Mouse (Mus musculus) embryonic facial prominence, embryonic 15.5 days (tissue): Measurements from ENCODE around the gene Gstp2. TPM values are rescaled to one million over a fixed set of nuclear protein-coding genes. Genes with fewer than 3 reads are reported as not detected.

Experiments
- ATAC-seq: fragments of 200-750 bp; cut with Nextera tagmentation; 2 replicates; pipeline ENCODE4 v1.8.0; 2017; ENCODE audit warnings: low read depth, moderate TSS enrichment; ENCODE audit not compliant: insufficient number of reproducible peaks, low FRiP score, low TSS enrichment
- H3K27ac ChIP-seq: fragments of 300-500 bp; sonication (generic); replicated peaks from 2 replicates; pipeline ENCODE4 v1.5.1; 2015; ENCODE audit warnings: mild to moderate bottlenecking, inconsistent platforms
- H3K27me3 ChIP-seq: fragments of 300-500 bp; sonication (generic); 2 replicates; pipeline ENCODE4 v1.6.1; 2015; ENCODE audit warnings: inconsistent platforms
- H3K36me3 ChIP-seq: fragments of 300-500 bp; sonication (generic); 2 replicates; pipeline ENCODE4 v1.6.1; 2015; ENCODE audit warnings: mild to moderate bottlenecking, inconsistent platforms
- H3K4me1 ChIP-seq: fragments of 300-500 bp; sonication (generic); 2 replicates; pipeline ENCODE4 v1.6.1; 2015; ENCODE audit warnings: inconsistent platforms
- H3K4me2 ChIP-seq: fragments of 300-500 bp; sonication (generic); replicated peaks from 2 replicates; pipeline ENCODE4 v1.6.1; 2015; ENCODE audit warnings: mild to moderate bottlenecking, inconsistent platforms
- H3K4me3 ChIP-seq: fragments of 300-500 bp; sonication (generic); replicated peaks from 2 replicates; pipeline ENCODE4 v1.5.1; 2015; ENCODE audit warnings: mild to moderate bottlenecking, inconsistent platforms
- H3K9ac ChIP-seq: fragments of 300-500 bp; sonication (generic); 2 replicates; pipeline ENCODE4 v1.6.1; 2015; ENCODE audit warnings: inconsistent platforms
- H3K9me3 ChIP-seq: fragments of 300-500 bp; sonication (generic); replicated peaks from 2 replicates; pipeline ENCODE4 v1.6.1; 2016; ENCODE audit warnings: inconsistent platforms
- WGBS: fragments of 180-500 bp; shearing (Covaris S2); methylation state at CpG from one replicate; pipeline ENCODE4 v1.1.7; 2015; 5-methylcytosine and 5-hydroxymethylcytosine counted together
- polyA plus RNA-seq: library from polyadenylated mRNA; unstranded; fragments of >200 nt; fragmentation: Nextera tagmentation; extraction: Ambion mirVana; gene quantifications from 2 replicates; pipeline ENCODE4 v1.2.1, GENCODE M21; 2015

Gene Gstp2
- polyA plus RNA-seq, 1 experiment from 2014 or later: 3.7 TPM

DNA sequence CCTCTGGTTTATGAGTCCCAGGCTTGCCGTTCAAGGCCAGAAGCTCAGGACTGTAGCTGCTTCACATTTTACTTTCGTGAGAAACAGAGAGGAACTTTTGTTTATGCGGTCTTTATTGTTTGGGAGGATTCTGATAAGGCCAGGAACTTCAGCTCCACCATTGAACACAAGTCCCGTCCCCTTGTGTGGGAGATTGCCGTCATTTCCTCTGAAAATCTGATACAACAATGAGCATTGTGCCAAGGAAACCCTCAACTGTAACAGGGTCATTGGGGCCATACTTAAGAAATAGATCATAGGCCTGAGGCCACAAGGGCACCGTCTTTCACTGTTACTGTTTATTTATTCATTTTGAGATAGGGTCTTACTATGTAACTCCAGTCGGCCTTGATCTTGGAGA lies 22.6 kb downstream of the Gstp2 start:
- Histone ChIP-seq H3K27me3 (no peaks in the 10 kb centered on the region), H3K4me3 (no peak overlapping the region), H3K9me3 (no peaks in the 10 kb centered on the region), H3K4me1 (peaks cover 7% of the 10 kb centered on the region; the same call in 1 of the 2 replicates), H3K4me2 (no peak overlapping the region), H3K27ac (no peak overlapping the region), H3K36me3 (no peaks in the 10 kb centered on the region), H3K9ac (no peak overlapping the region)
- 72% methylated on average over 7 of the region's 7 CpGs for WGBS
- ATAC-seq: no peak

DNA sequence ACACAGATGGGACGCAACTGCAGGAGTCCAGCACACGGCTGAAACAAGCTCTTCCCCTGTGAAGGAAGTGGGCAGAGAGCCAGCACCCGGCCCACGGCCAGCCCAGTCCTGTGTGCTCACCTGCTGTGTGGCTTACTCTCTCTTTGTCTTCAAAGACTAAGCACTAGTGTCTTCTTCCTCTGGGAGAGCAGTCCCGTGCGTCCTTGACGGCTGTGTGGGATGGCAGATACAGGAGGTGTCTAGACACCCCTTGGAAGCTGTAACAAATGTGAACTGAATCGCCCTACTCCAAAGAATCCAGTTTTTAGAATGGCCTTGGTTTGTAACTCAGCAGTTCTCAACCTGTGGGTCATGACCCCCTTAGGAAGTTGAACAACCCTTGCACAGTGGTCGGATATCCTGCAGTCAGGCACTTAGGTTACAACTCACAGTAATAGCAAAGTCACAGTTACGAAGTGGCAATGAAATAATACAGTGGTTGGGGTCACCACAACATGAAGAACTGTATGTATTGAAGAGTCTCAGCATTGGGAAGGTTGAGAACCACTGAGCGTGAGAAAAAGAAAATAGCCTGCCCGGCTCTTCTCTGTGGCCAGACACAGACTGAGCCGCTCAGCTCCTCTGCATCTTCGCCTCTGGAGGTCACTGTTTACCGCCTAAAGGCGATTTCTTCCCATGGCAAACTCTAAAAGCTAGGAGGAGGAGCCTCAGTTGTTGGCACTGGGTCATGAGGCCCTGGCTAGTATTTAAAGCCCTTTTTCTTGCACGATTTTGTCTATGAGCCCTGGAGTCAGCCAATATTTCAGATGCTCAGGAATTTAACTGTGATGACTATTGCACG lies 26.9 kb downstream of the Gstp2 start:
- Histone ChIP-seq H3K9ac (no peak overlapping the region), H3K4me1 (peaks cover 7% of the 10 kb centered on the region; the same call in 1 of the 2 replicates)
- 24% methylated on average over 18 of the region's 18 CpGs for WGBS

DNA sequence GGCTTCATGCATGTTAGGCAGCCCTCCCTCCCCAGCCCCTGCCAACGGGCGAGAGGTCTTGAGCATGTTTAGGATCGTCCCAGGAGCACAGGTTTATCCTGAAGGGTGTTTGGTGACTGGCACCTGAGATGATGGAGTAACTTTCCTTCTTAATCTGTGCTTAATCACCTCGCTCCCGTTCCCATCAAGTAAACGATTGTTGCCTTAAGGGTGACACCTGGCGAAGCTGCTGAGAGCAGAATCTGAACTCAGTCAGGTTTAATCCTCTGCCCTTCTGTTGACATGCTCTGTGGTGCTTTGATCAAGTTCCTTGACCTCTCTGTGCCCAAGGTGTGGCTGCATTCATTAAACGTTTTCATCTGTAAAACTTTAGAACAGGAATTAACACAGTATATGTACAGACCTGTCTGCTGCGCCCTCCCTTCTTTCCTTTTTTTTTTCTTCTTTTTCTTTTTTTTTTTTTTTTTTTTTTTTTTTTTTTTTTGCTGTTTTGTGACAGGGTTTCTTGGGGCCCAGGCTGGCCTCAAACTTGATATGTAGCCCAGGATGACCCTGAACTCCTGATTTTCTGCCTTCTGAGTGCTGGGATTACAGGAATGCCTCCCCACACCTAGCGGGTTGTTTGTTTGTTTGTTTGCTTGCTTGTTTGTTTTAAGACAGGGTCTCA lies 27.8 kb downstream of the Gstp2 start:
- no peak overlapping the region for H3K4me3 ChIP-seq
- no peaks in the 10 kb centered on the region for H3K9me3 ChIP-seq
- ATAC-seq: no peak
- H3K9ac ChIP-seq: no peak overlapping the region
- H3K4me1 ChIP-seq: peaks cover 9% of the 10 kb centered on the region; the same call in 1 of the 2 replicates
- no peak overlapping the region for H3K4me2 ChIP-seq
- no peaks in the 10 kb centered on the region for H3K27me3 ChIP-seq
- no peak overlapping the region for H3K27ac ChIP-seq
- no peaks in the 10 kb centered on the region for H3K36me3 ChIP-seq
- WGBS: 53% methylated on average over 10 of the region's 10 CpGs

More for the DNA sequence above, 26.9 kb downstream of the Gstp2 start:
- ATAC-seq: peak; percentile 83
- no peak overlapping the region for H3K4me3 ChIP-seq
- H3K4me2 ChIP-seq: no peak overlapping the region
- no peaks in the 10 kb centered on the region for H3K27me3 ChIP-seq
- peak overlapping the region; percentile 45; the same call in 1 of the 2 replicates for H3K27ac ChIP-seq
- H3K36me3 ChIP-seq: no peaks in the 10 kb centered on the region
- H3K9me3 ChIP-seq: no peaks in the 10 kb centered on the region

DNA sequence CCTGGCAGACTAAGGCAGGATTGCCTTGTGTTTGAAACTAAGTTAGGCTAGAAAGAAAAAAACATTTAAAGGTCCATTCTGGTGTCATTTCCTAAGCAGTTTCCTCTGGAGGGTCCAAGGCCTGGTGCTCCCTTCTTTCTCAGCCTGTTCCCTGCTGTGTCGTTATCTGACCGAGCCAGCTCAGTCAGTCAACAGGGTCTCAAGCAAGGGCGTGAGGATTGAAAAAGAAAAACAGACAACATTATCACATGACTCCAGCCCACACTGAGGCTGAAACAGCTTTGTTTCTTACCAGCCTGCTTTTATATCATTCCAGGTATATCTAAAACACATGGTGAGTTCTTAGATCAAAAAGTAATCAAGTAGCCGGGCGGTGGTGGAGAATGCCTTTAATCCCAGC lies 30.2 kb downstream of the Gstp2 start:
- no peak overlapping the region for H3K4me3 ChIP-seq
- H3K27me3 ChIP-seq: no peaks in the 10 kb centered on the region
- peaks cover 23% of the 10 kb centered on the region for H3K4me1 ChIP-seq
- no peaks in the 10 kb centered on the region for H3K9me3 ChIP-seq
- H3K36me3 ChIP-seq: no peaks in the 10 kb centered on the region; the same call in 1 of the 2 replicates
- no peak overlapping the region for H3K9ac ChIP-seq
- H3K27ac ChIP-seq: no peak overlapping the region
- 43% methylated on average over 5 of the region's 5 CpGs for WGBS
- no peak for ATAC-seq
- H3K4me2 ChIP-seq: no peak overlapping the region

DNA sequence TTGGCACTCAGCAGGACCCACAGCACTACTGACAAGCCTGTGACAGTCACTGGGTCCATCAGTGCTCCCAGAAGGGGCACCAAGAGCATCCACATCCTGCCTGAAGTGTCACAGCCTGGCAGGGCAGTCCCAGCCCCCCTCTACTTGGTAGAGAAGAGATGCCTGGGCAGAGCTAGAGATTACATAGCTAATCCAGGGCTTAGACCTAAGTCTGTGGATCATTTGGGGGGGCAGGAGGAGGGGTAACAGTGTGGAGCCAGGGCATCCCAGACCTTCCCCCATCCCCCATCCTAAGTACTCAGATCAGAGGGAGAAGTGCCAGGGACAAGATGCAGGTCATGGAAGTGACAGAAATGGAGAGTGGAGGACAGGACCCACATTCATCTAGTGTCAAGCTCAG lies 31.0 kb downstream of the Gstp2 start:
- Histone ChIP-seq H3K27me3 (no peaks in the 10 kb centered on the region), H3K4me1 (peaks cover 23% of the 10 kb centered on the region), H3K4me2 (no peak overlapping the region), H3K36me3 (peaks cover 7% of the 10 kb centered on the region; the same call in 1 of the 2 replicates), H3K4me3 (no peak overlapping the region), H3K9ac (no peak overlapping the region), H3K9me3 (no peaks in the 10 kb centered on the region), H3K27ac (no peak overlapping the region)
- ATAC-seq: no peak

DNA sequence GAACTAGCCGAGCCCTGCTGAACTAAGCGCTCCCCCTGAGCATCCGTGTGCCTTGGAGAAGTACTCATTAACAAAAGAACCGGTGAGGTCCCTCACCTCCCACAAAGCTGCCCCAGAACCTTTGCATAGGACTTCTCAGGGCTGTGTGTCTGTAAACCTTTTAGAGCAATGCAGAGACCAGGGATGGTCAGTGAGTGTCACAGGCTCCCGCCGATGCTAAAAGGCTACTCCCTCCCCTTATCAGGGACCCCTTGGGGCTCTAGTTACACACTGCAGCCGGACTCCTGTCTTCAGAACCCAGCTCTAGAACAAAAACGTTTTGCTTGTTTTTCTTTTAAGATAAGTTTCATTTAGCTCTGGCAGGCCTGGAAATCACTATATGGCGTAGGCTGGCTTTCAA lies 32.8 kb downstream of the Gstp2 start:
- Histone ChIP-seq H3K4me1 (peaks cover 16% of the 10 kb centered on the region), H3K9me3 (no peaks in the 10 kb centered on the region), H3K27me3 (no peaks in the 10 kb centered on the region), H3K4me3 (peak overlapping the region; percentile 95), H3K4me2 (peak overlapping the region; percentile 67), H3K27ac (no peak overlapping the region; the same call in 1 of the 2 replicates), H3K9ac (peak overlapping the region; percentile 35; the same call in 1 of the 2 replicates), H3K36me3 (peaks cover 24% of the 10 kb centered on the region)
- 19% methylated on average over 9 of the region's 9 CpGs for whole genome bisulfite sequencing
- ATAC-seq: no peak

DNA sequence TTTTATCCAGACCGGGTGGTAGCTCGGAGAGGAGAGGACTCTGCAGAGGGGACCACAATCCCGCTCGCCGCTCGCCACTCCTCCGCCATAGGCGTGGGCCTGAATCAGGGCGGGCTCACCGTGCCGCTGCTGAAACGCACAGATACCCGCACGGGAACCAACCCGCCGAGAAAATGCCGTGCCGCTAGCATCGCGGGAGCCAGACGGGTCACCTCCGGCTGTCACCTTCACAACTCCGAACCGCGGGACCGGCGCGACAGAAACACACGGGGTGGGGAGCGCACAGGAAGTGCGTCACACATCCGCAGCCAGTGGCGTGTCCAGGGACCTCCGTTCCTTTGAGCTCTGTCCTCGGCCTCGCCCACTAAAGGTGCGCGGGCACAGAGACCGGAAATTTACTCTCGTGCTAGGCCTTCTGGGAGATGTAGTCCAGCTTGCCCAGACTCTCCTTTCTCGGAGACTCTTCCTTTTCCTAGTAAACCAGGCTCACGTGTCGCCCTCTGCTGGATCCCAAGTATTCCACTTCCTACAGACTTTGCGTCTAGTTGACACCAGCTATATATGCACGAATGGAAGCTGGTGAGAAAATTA lies 33.3 kb downstream of the Gstp2 start, which contains the start of gene Ndufv1:
Gene Ndufv1 (minus strand): TSS at position 375 of the 591 bp plus-strand sequence.
- ATAC-seq: peak; percentile 99
- WGBS: under 1% methylated on average over 45 of the region's 45 CpGs
- Histone ChIP-seq H3K4me3 (peak within 1 kb of the TSS; percentile 95), H3K27ac (peak within 1 kb of the TSS; percentile 65), H3K9ac (peak within 1 kb of the TSS; percentile 83), H3K36me3 (peaks cover 29% of the 10 kb centered on the region), H3K9me3 (no peaks in the 10 kb centered on the region), H3K4me2 (peak within 1 kb of the TSS; percentile 67), H3K4me1 (peaks cover 16% of the 10 kb centered on the region), H3K27me3 (no peaks in the 10 kb centered on the region)

DNA sequence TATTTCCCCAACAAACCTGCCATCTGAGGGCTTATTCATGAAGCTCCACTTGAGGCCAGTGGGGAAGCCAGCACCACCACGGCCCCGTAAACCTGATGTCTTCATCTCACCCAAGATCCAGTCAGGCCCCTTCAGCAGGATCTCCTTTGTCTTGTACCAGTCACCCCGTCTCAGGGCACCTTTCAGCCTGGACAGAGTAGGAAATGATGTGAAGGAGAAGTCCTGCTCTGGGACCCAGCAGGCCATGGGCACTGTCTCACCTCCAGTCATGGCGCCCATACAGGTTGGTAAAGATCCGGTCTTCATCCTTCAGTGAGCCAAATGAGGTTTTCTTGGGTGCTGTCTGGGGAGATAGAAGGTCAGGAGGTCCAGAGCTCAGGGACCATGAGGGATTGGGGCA lies 34.7 kb downstream of the Gstp2 start:
- ATAC-seq: no peak
- peaks cover 44% of the 10 kb centered on the region for H3K36me3 ChIP-seq
- H3K4me3 ChIP-seq: no peak overlapping the region
- WGBS: 93% methylated on average over 5 of the region's 5 CpGs
- no peaks in the 10 kb centered on the region for H3K27me3 ChIP-seq
- peaks cover 16% of the 10 kb centered on the region for H3K4me1 ChIP-seq
- H3K4me2 ChIP-seq: no peak overlapping the region
- no peak overlapping the region for H3K9ac ChIP-seq
- H3K27ac ChIP-seq: no peak overlapping the region
- H3K9me3 ChIP-seq: no peaks in the 10 kb centered on the region

DNA sequence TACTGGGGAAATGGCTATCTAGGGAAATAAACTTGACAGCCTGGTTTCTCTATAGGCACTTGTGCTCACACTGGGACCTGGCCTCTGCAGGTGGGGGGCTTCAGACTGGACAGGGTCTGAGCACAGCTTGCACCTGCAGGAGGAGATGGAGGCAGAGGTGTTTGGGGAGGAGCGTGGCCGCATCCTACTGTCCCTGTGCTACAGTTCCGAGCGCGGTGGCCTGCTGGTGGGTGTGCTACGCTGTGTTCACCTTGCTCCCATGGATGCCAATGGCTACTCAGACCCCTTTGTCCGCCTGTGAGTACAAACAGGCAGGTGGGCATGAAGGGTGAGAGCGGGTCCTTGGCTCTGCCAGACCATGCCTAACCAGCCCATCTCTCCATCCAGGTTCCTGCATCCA lies 39.9 kb downstream of the Gstp2 start:
- H3K27me3 ChIP-seq: no peaks in the 10 kb centered on the region
- H3K27ac ChIP-seq: no peak overlapping the region
- WGBS: 94% methylated on average over 8 of the region's 8 CpGs
- H3K4me2 ChIP-seq: no peak overlapping the region
- no peak overlapping the region for H3K9ac ChIP-seq
- peaks cover 55% of the 10 kb centered on the region for H3K36me3 ChIP-seq
- peaks cover 11% of the 10 kb centered on the region for H3K4me1 ChIP-seq
- no peak overlapping the region for H3K4me3 ChIP-seq
- ATAC-seq: no peak
- no peaks in the 10 kb centered on the region for H3K9me3 ChIP-seq

DNA sequence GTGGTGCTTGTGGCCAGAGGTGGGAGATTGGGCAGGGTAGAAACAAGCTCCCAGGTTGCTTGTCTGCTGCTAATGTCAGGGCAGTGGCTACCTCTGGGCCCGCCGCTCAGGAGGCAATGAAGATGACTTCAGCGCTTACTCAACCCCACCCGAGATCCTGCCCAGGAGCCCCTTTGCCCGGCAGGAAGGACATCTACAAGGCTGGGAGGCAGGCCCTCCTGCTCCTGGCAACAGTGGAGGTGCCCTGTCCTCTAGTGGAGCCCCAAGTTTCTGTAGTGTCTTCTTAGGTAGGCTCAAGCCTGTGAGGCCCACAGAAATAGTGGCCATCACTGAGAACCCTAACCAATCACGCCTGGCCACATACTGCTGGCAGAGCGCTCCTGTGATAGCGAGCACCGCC lies 40.7 kb downstream of the Gstp2 start:
- Histone ChIP-seq H3K36me3 (peaks cover 51% of the 10 kb centered on the region), H3K27me3 (no peaks in the 10 kb centered on the region), H3K9me3 (no peaks in the 10 kb centered on the region), H3K4me2 (no peak overlapping the region), H3K4me1 (peaks cover 11% of the 10 kb centered on the region), H3K27ac (no peak overlapping the region), H3K9ac (no peak overlapping the region), H3K4me3 (no peak overlapping the region)
- WGBS: 87% methylated on average over 9 of the region's 9 CpGs
- no peak for ATAC-seq

DNA sequence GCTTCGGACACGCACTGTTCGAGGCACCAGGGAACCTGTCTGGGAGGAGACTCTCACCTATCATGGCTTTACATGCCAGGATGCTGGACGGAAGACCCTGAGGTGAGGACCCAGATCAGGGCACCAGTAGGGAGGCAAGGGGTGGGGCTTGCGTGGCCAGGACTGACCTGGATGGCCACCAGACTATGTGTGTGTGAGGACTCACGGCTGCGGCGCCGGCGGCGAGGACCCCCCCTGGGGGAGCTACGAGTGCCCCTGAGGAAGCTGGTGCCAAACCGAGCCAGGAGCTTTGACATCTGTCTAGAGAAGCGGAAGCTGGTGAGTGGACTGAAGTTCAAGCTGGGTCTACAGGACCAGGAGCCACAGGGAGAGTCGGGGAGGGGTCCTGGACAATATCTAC lies 41.5 kb downstream of the Gstp2 start:
- Histone ChIP-seq H3K9me3 (no peaks in the 10 kb centered on the region), H3K4me2 (no peak overlapping the region)
- WGBS: 84% methylated on average over 15 of the region's 15 CpGs

More for the DNA sequence above, 41.5 kb downstream of the Gstp2 start:
- peaks cover 18% of the 10 kb centered on the region for H3K4me1 ChIP-seq
- no peaks in the 10 kb centered on the region for H3K27me3 ChIP-seq
- peaks cover 44% of the 10 kb centered on the region for H3K36me3 ChIP-seq
- no peak for ATAC-seq
- H3K9ac ChIP-seq: no peak overlapping the region
- H3K4me3 ChIP-seq: no peak overlapping the region
- no peak overlapping the region for H3K27ac ChIP-seq
